Mouse (Mus musculus) megakaryocyte, embryonic 14.5 days (primary cell): Measurements from ENCODE around the gene Pold1.

Experiments
- FLI1 ChIP-seq: IDR thresholded peaks from 2 replicates; pipeline ENCODE4 v1.6.1; 2012; ENCODE audit warnings: low read length, inconsistent platforms, mixed read lengths
- GATA1 ChIP-seq: IDR thresholded peaks from 3 replicates; pipeline ENCODE4 v1.6.1; 2012; ENCODE audit warnings: mixed read lengths, low read length, inconsistent platforms, borderline replicate concordance

- TF ChIP-seq GATA1, result no peak
- no peak for TF ChIP-seq FLI1
These were observed 49.7 kb downstream of the Pold1 start for GRCm38 (mm10) chr7:44498922-44499321.
